Mouse (Mus musculus) liver, embryonic 12.5 days (tissue): ENCODE measurements around the gene Slc4a4. TPM values are rescaled to one million over a fixed set of nuclear protein-coding genes. Genes with fewer than 3 reads are reported as not detected.

Source experiments
- ATAC-seq: fragments of 200-750 bp; cut with Nextera tagmentation; 2 replicates; pipeline ENCODE4 v1.8.0; 2017; ENCODE audit warnings: moderate number of reproducible peaks, mild to moderate bottlenecking, moderate library complexity
- H3K27ac ChIP-seq: fragments of 300-500 bp; sonication (generic); 2 replicates; pipeline ENCODE4 v1.5.1; 2016; ENCODE audit warnings: mild to moderate bottlenecking
- H3K27me3 ChIP-seq: fragments of 300-500 bp; sonication (generic); replicated peaks from 2 replicates; pipeline ENCODE4 v1.6.1; 2016; ENCODE audit warnings: mild to moderate bottlenecking, moderate library complexity
- H3K36me3 ChIP-seq: fragments of 300-500 bp; sonication (generic); 2 replicates; pipeline ENCODE4 v1.6.1; 2016; ENCODE audit warnings: mild to moderate bottlenecking, moderate library complexity
- H3K4me1 ChIP-seq: fragments of 300-500 bp; sonication (generic); 2 replicates; pipeline ENCODE4 v1.6.1; 2016
- H3K4me2 ChIP-seq: fragments of 300-500 bp; sonication (generic); 2 replicates; pipeline ENCODE4 v1.6.1; 2016; ENCODE audit warnings: mild to moderate bottlenecking, moderate library complexity
- H3K4me3 ChIP-seq: fragments of 300-500 bp; sonication (generic); 2 replicates; pipeline ENCODE4 v1.5.1; 2016; ENCODE audit warnings: mild to moderate bottlenecking, moderate library complexity
- H3K9ac ChIP-seq: fragments of 300-500 bp; sonication (generic); 2 replicates; pipeline ENCODE4 v1.6.1; 2016; ENCODE audit warnings: mild to moderate bottlenecking, moderate library complexity
- H3K9me3 ChIP-seq: fragments of 300-500 bp; sonication (generic); replicated peaks from 2 replicates; pipeline ENCODE4 v1.6.1; 2016; ENCODE audit warnings: mild to moderate bottlenecking, moderate library complexity
- WGBS: fragments of 180-500 bp; shearing (Covaris S2); methylation state at CpG from one replicate; pipeline ENCODE4 v1.1.7; 2016; ENCODE audit not compliant: insufficient replicate concordance; 5-methylcytosine and 5-hydroxymethylcytosine counted together
- polyA plus RNA-seq: library from polyadenylated mRNA; unstranded; fragments of >200 nt; fragmentation: Nextera tagmentation; extraction: Ambion mirVana; gene quantifications from 2 replicates; pipeline ENCODE4 v1.2.1, GENCODE M21; 2016

Slc4a4 gene
- polyA plus RNA-seq, 1 experiment from 2014 or later = 1.4 TPM

- Histone ChIP-seq H3K4me1 (no peaks in the 10 kb centered on the region), H3K4me2 (no peak overlapping the region), H3K27me3 (no peaks in the 10 kb centered on the region), H3K9ac (no peak overlapping the region), H3K9me3 (no peaks in the 10 kb centered on the region), H3K4me3 (no peak overlapping the region), H3K27ac (no peak overlapping the region), H3K36me3 (no peaks in the 10 kb centered on the region)
- 76% methylated on average over 2 of the region's 2 CpGs for WGBS
- ATAC-seq = no peak
Observed at GRCm38 (mm10) chr5:89140070-89140469, 253.5 kb downstream of the Slc4a4 start.

- 64% methylated on average over 2 of the region's 2 CpGs for WGBS
- Histone ChIP-seq H3K27ac (no peak overlapping the region), H3K4me1 (no peaks in the 10 kb centered on the region), H3K4me2 (no peak overlapping the region), H3K9me3 (no peaks in the 10 kb centered on the region), H3K36me3 (no peaks in the 10 kb centered on the region), H3K4me3 (no peak overlapping the region), H3K27me3 (no peaks in the 10 kb centered on the region), H3K9ac (no peak overlapping the region)
- ATAC-seq = no peak
Observed at GRCm38 (mm10) chr5:89141761-89142160, 255.1 kb downstream of the Slc4a4 start.

- Histone ChIP-seq H3K27me3 (no peaks in the 10 kb centered on the region), H3K4me1 (no peaks in the 10 kb centered on the region), H3K36me3 (no peaks in the 10 kb centered on the region), H3K27ac (no peak overlapping the region), H3K4me3 (no peak overlapping the region), H3K4me2 (no peak overlapping the region), H3K9ac (no peak overlapping the region), H3K9me3 (no peaks in the 10 kb centered on the region)
- ATAC-seq = no peak
- WGBS = 62% methylated on average over 2 of the region's 2 CpGs
Observed at GRCm38 (mm10) chr5:89146276-89146675, 259.7 kb downstream of the Slc4a4 start.

GRCm38 (mm10) chr5:89147282-89147790, 260.7 kb downstream of the Slc4a4 start:
- H3K4me3 ChIP-seq = no peak overlapping the region

GRCm38 (mm10) chr5:89149436-89150040, 262.9 kb downstream of the Slc4a4 start:
- Histone ChIP-seq H3K9ac (no peak overlapping the region), H3K9me3 (no peaks in the 10 kb centered on the region), H3K4me1 (no peaks in the 10 kb centered on the region), H3K36me3 (no peaks in the 10 kb centered on the region), H3K27me3 (no peaks in the 10 kb centered on the region), H3K4me3 (no peak overlapping the region), H3K27ac (no peak overlapping the region), H3K4me2 (no peak overlapping the region)
- WGBS = 51% methylated on average over 2 of the region's 2 CpGs
- ATAC-seq = no peak

More at GRCm38 (mm10) chr5:89147282-89147790, 260.7 kb downstream of the Slc4a4 start:
- Histone ChIP-seq H3K4me1 (no peaks in the 10 kb centered on the region), H3K9ac (no peak overlapping the region), H3K27ac (no peak overlapping the region), H3K4me2 (no peak overlapping the region), H3K36me3 (no peaks in the 10 kb centered on the region), H3K27me3 (no peaks in the 10 kb centered on the region), H3K9me3 (no peaks in the 10 kb centered on the region)
- WGBS = 29% methylated on average over 13 of the region's 13 CpGs
- no peak for ATAC-seq

GRCm38 (mm10) chr5:89151076-89151475, 264.5 kb downstream of the Slc4a4 start:
- Histone ChIP-seq H3K4me1 (no peaks in the 10 kb centered on the region), H3K4me2 (no peak overlapping the region), H3K9me3 (no peaks in the 10 kb centered on the region), H3K27ac (no peak overlapping the region), H3K27me3 (no peaks in the 10 kb centered on the region), H3K4me3 (no peak overlapping the region), H3K9ac (no peak overlapping the region), H3K36me3 (no peaks in the 10 kb centered on the region)
- 65% methylated on average over 3 of the region's 3 CpGs for whole genome bisulfite sequencing
- ATAC-seq = no peak

DNA sequence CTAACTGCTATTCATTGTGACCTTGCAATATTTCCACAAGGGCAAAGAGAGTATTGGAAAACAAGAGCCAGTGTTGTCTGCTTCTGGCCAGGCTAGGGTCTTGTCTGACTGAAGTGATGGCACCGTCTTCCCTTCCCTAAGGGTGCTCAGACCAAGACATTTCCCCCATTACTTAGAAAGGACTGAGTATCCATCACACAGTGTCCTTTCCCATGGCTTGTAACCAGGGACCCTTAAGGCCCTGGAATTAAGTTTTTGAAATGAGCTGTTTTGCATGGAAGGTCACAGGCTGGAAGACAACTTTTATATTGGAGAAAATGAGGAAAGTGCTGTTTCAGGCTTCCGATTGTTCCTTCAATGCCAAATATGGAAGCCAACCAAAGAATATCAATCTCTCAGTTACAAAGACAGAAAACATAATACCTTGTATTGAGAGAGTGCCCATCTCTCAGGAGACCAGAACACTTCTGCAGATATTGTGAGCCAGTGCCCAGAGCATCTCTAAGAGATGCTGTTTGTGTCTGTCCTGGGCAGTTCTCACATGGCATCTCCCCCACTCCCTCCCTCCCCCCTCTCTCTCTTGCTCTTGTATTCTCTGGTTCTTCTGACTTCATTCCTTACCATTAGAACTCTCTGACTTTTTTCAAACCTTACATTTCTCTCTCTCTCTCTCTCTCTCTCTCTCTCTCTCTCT, 284.6 kb downstream of the Slc4a4 start:
- Histone ChIP-seq H3K27me3 (no peaks in the 10 kb centered on the region), H3K36me3 (no peaks in the 10 kb centered on the region), H3K4me2 (no peak overlapping the region), H3K9me3 (no peaks in the 10 kb centered on the region), H3K27ac (no peak overlapping the region), H3K4me3 (no peak overlapping the region), H3K4me1 (no peaks in the 10 kb centered on the region), H3K9ac (no peak overlapping the region)
- 74% methylated on average over 2 of the region's 2 CpGs for WGBS
- no peak for ATAC-seq

DNA sequence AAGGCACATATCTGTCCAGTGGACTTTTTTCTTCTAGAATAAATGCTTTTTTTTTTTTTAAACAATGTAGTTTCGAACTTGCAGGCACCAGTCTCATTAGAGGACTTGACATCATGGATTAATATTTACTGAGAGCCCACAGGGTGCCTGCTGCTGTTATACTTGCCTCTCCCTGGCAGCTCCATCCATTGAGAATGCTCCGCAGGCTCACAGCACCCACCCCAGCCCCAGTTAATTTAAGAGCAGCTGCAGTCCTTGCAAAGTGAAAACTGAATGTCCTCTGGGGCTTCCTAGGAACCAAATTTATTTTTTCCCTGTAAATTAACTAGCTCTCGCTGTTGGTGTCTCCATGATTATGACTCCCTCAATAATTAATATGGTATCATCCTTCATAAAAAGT, 303.4 kb downstream of the Slc4a4 start:
- H3K9ac ChIP-seq = no peak overlapping the region
- no peak overlapping the region for H3K27ac ChIP-seq
- 63% methylated on average over 3 of the region's 3 CpGs for WGBS
- H3K36me3 ChIP-seq = no peaks in the 10 kb centered on the region
- H3K4me3 ChIP-seq = no peak overlapping the region
- H3K27me3 ChIP-seq = no peaks in the 10 kb centered on the region
- H3K9me3 ChIP-seq = no peaks in the 10 kb centered on the region
- H3K4me2 ChIP-seq = no peak overlapping the region
- no peaks in the 10 kb centered on the region for H3K4me1 ChIP-seq
- no peak for ATAC-seq

DNA sequence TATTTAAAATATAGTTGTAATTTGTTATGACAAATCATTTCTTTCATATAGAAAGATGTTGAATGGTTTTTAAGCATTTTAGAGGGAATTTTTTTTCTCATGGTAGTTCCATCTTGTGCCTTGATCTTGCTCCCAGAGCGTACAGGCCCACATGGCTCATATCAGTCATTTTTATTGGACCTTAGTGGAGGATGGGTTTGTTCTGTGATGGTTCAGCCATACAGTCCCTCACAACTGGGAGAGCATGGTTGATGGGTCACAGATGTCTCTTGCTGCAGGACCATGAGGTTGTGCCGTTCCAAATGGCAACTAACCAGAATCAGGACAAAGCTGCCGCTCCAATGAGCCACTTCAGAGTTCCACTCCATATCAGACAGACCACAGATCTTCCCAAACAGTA, 308.0 kb downstream of the Slc4a4 start:
- H3K27ac ChIP-seq = no peak overlapping the region
- no peaks in the 10 kb centered on the region for H3K27me3 ChIP-seq
- H3K4me3 ChIP-seq = no peak overlapping the region
- ATAC-seq = no peak
- no peak overlapping the region for H3K4me2 ChIP-seq
- H3K36me3 ChIP-seq = no peaks in the 10 kb centered on the region
- H3K4me1 ChIP-seq = no peaks in the 10 kb centered on the region
- H3K9me3 ChIP-seq = no peaks in the 10 kb centered on the region
- WGBS = 84% methylated on average over 3 of the region's 3 CpGs
- no peak overlapping the region for H3K9ac ChIP-seq

GRCm38 (mm10) chr5:89198501-89198900, 311.9 kb downstream of the Slc4a4 start:
- Histone ChIP-seq H3K4me3 (no peak overlapping the region), H3K36me3 (no peaks in the 10 kb centered on the region), H3K4me2 (no peak overlapping the region), H3K9me3 (no peaks in the 10 kb centered on the region), H3K27ac (no peak overlapping the region), H3K9ac (no peak overlapping the region), H3K4me1 (no peaks in the 10 kb centered on the region), H3K27me3 (no peaks in the 10 kb centered on the region)
- WGBS = 12% methylated on average over 2 of the region's 2 CpGs
- ATAC-seq = no peak

GRCm38 (mm10) chr5:89209973-89210703, 323.5 kb downstream of the Slc4a4 start:
- Histone ChIP-seq H3K4me1 (no peaks in the 10 kb centered on the region), H3K27ac (no peak overlapping the region), H3K36me3 (no peaks in the 10 kb centered on the region), H3K4me2 (no peak overlapping the region), H3K9me3 (no peaks in the 10 kb centered on the region), H3K9ac (no peak overlapping the region), H3K27me3 (no peaks in the 10 kb centered on the region), H3K4me3 (no peak overlapping the region)
- ATAC-seq = no peak
- WGBS = 64% methylated on average over 7 of the region's 7 CpGs

DNA sequence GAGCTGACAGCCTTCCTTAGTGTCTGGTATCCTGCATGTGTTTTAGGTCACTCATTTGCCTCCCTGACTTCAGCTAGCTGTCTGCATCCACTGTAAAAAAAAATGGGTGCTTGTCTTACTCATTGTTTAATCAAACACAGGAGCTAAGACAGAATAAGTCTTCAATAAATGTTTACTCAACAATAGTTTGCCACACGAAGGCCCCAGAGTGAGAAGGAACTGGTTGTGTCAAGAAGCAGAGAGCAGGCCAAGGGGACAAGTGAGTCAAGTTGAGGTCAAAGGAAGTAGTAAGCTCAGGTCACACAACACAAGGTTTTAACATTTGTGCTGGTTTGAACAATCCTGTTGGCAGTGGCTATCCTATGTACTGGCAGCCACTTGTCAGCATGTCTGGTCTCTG, 324.4 kb downstream of the Slc4a4 start:
- Histone ChIP-seq H3K9ac (no peak overlapping the region), H3K4me2 (no peak overlapping the region), H3K36me3 (no peaks in the 10 kb centered on the region), H3K27me3 (no peaks in the 10 kb centered on the region), H3K27ac (no peak overlapping the region), H3K4me1 (no peaks in the 10 kb centered on the region), H3K9me3 (no peaks in the 10 kb centered on the region), H3K4me3 (no peak overlapping the region)
- ATAC-seq = no peak
- 43% methylated on average over 1 of the region's 1 CpGs for WGBS
